Mouse (Mus musculus): ENCODE results near the gene Coro2a.

DNA sequence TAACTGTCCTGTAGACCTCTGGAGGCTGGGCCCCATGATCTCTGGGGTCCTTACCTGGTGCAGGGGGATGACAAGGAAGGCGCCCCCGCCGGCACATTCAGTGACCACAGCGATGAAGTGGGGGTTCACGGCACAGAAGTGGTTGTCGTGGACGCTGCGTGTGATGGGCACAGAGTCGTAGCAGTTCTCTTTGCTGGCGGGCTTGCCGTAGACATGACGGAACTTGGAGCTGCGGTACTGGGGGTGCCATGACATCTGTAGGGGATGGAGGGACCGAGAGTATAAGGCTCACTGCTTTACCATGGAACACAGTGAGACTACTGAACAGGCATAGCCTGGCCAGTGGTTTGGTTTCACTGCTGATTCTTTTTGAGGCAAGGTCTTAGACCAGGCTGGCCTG is 39.2 kb downstream of the Coro2a start:
- TF ChIP-seq CTCF (IDR thresholded peaks at IDR 0.05; ENCODE audit: control insufficient read depth, insufficient read depth, insufficient read length) (no peak), MAX (IDR thresholded peaks at IDR 0.05) (no peak), USF1 (IDR thresholded peaks at IDR 0.05; ENCODE audit: low read depth) (no peak), MYOG (IDR thresholded peaks at IDR 0.05; ENCODE audit: control insufficient read depth, extremely low read depth, insufficient read length) (no peak)

All from C2C12 (cell line).